Mouse (Mus musculus): ENCODE data around the gene Ppil1.

DNA sequence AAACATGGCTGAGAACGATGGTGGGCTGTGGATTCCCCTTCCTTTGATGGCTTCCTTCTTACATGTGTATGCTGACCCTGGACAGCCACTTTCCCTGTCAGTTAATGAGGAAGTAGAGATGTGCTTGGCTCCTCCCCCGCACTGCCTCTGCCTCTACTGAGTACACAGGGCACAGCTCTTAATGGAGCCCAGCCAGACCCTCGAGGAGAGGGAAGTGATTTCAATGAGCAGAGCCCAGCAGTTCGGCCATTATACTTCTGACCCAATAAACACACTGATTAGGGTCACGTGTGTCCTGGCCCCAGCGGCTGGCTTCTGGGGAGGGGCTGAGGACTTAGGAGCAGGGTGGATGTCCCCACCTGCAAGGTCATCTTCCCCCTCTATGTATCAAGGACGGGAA, 18.3 kb downstream of the Ppil1 start:
- no peak for TF ChIP-seq CTCF (IDR thresholded peaks at IDR 0.05; ENCODE audit: extremely low read depth, insufficient read length, insufficient replicate concordance, low read depth, low read length)
- no peak for TF ChIP-seq POLR2A (IDR thresholded peaks at IDR 0.05; ENCODE audit: low read depth, low read length)
